Mouse (Mus musculus) natural killer cell, adult 2 months (primary cell): Measurements from ENCODE around the gene Zfp341.

Experiments used
- DNase-seq, 2 experiments: peaks; one replicate each; pipeline ENCODE4 v3.0.0; 2022; ENCODE audit warnings: low spot score in 2 of 2

The Zfp341 gene

GRCm38 (mm10) chr2:154676653-154677609, 63.8 kb downstream of the Zfp341 start:
- peak; percentile 45 to 51 for DNase-seq

GRCm38 (mm10) chr2:154677651-154678139, 64.6 kb downstream of the Zfp341 start:
- no peak for DNase-seq

- no peak for DNase-seq
Measured at GRCm38 (mm10) chr2:154678995-154679394, 65.9 kb downstream of the Zfp341 start.

- DNase-seq = no peak
Measured at GRCm38 (mm10) chr2:154680337-154680736, 67.2 kb downstream of the Zfp341 start.

- DNase-seq = no peak
Measured at GRCm38 (mm10) chr2:154680941-154681340, 67.8 kb downstream of the Zfp341 start.

- no peak for DNase-seq
Measured at GRCm38 (mm10) chr2:154682712-154683111, 69.6 kb downstream of the Zfp341 start.

- DNase-seq = no peak
Measured at GRCm38 (mm10) chr2:154684901-154685470, 71.9 kb downstream of the Zfp341 start.

GRCm38 (mm10) chr2:154685772-154686171, 72.7 kb downstream of the Zfp341 start:
- no peak for DNase-seq

GRCm38 (mm10) chr2:154686819-154687218, 73.7 kb downstream of the Zfp341 start:
- no peak for DNase-seq

GRCm38 (mm10) chr2:154689391-154689790, 76.3 kb downstream of the Zfp341 start:
- no peak for DNase-seq

- no peak for DNase-seq
Measured at GRCm38 (mm10) chr2:154690959-154691358, 77.9 kb downstream of the Zfp341 start.

- DNase-seq = no peak
Measured at GRCm38 (mm10) chr2:154693186-154693940, 80.3 kb downstream of the Zfp341 start.

GRCm38 (mm10) chr2:154693941-154694256, 80.8 kb downstream of the Zfp341 start:
- no peak for DNase-seq

GRCm38 (mm10) chr2:154695690-154696089, 82.6 kb downstream of the Zfp341 start:
- no peak for DNase-seq
